Mouse (Mus musculus): ENCODE measurements around the gene E130309D02Rik. TPM values are rescaled to one million over a fixed set of nuclear protein-coding genes. Genes with fewer than 3 reads are reported as not detected.

The E130309D02Rik gene
- polyA plus RNA-seq (2012; rRNA removed; ENCODE audit: low replicate concordance), result 17.0 and 36.2 TPM in 2 replicates

GRCm38 (mm10) chr5:143314730-143315513, at the start of gene E130309D02Rik:
TSS of gene E130309D02Rik (minus strand) at chr5:143315360.

GRCm38 (mm10) chr5:143356686-143357388, 41.7 kb upstream of the E130309D02Rik start, which contains the start of gene Grid2ip:
TSS of gene Grid2ip (plus strand) at chr5:143357338.

GRCm38 (mm10) chr5:143328690-143329495, 13.7 kb upstream of the E130309D02Rik start, which contains the start of gene Zdhhc4:
TSS of gene Zdhhc4 (minus strand) at chr5:143329256.

GRCm38 (mm10) chr5:143293404-143293803, 21.8 kb downstream of the E130309D02Rik start, which contains the start of gene Zfp853:
TSS of gene Zfp853 (minus strand) at chr5:143293623.

GRCm38 (mm10) chr5:143269363-143270150, 45.6 kb downstream of the E130309D02Rik start, which contains the start of gene Zfp316:
TSS of gene Zfp316 (minus strand) at chr5:143270022.

Other genes starting within 250 kb of the E130309D02Rik start
- 27.8 and 30.0 TPM in 2 replicates for gene Rnf216, start 202.4 kb downstream of the E130309D02Rik start, polyA plus RNA-seq (2012; rRNA removed; ENCODE audit: low replicate concordance)
- not detected in 2 replicates for gene Olfr718-ps1, start 167.8 kb downstream of the E130309D02Rik start, polyA plus RNA-seq (2012; rRNA removed; ENCODE audit: low replicate concordance)
- gene Rbak, start 134.6 kb downstream of the E130309D02Rik start, polyA plus RNA-seq (2012; rRNA removed; ENCODE audit: low replicate concordance), result 2.6 and 4.5 TPM in 2 replicates
- gene Spdye4b, start 134.3 kb downstream of the E130309D02Rik start, polyA plus RNA-seq (2012; rRNA removed; ENCODE audit: low replicate concordance), result not detected in 2 replicates
- gene Spdye4a, start 88.5 kb downstream of the E130309D02Rik start, polyA plus RNA-seq (2012; rRNA removed; ENCODE audit: low replicate concordance), result not detected in 2 replicates
- gene Zfp12, start 80.2 kb downstream of the E130309D02Rik start, polyA plus RNA-seq (2012; rRNA removed; ENCODE audit: low replicate concordance), result 11.6 and 13.9 TPM in 2 replicates
- 5.4 and 18.9 TPM in 2 replicates for gene Zfp316, start 45.3 kb downstream of the E130309D02Rik start, polyA plus RNA-seq (2012; rRNA removed; ENCODE audit: low replicate concordance)
- 2.3 and 3.1 TPM in 2 replicates for gene Zfp853, start 21.7 kb downstream of the E130309D02Rik start, polyA plus RNA-seq (2012; rRNA removed; ENCODE audit: low replicate concordance)
- gene Zdhhc4, start 13.9 kb upstream of the E130309D02Rik start, polyA plus RNA-seq (2012; rRNA removed; ENCODE audit: low replicate concordance), result 83.0 and 117 TPM in 2 replicates
- gene Grid2ip, start 42.0 kb upstream of the E130309D02Rik start, polyA plus RNA-seq (2012; rRNA removed; ENCODE audit: low replicate concordance), result 0.04 and 0.27 TPM in 2 replicates
- gene Kdelr2, start 88.5 kb upstream of the E130309D02Rik start, polyA plus RNA-seq (2012; rRNA removed; ENCODE audit: low replicate concordance), result 126 and 128 TPM in 2 replicates
- gene Daglb, start 149.2 kb upstream of the E130309D02Rik start, polyA plus RNA-seq (2012; rRNA removed; ENCODE audit: low replicate concordance), result 28.7 and 34.3 TPM in 2 replicates
- 154 and 377 TPM in 2 replicates for gene Rac1, start 212.7 kb upstream of the E130309D02Rik start, polyA plus RNA-seq (2012; rRNA removed; ENCODE audit: low replicate concordance)